Mouse (Mus musculus) kidney, postnatal 36 days (tissue): ENCODE measurements around the gene Ciapin1.

Source experiments
- DNase-seq, 2 experiments: peaks; one replicate each; pipeline ENCODE4 v3.0.0; 2021 to 2022; ENCODE audit warnings: mixed read lengths in 2 of 2

Ciapin1 gene

DNA sequence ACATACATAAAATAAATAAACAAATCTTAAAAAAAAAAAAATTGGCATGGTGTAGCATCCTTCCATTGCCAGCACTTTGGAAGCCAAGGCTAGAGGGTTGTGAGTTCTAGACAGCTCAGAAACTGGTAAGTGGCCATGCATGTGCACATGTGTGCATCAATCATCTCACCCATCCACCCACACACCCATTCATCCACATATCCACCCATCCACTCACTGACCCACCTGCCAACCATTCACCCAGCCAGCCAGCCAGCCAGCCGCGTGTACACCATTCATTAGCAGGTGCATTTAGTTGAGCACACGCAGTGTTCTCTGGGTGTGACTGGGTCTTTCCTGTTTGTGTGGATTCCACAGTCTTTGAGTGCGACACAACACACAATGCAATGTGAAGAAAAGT lies 32.3 kb downstream of the Ciapin1 start:
- DNase-seq, result no peak

DNA sequence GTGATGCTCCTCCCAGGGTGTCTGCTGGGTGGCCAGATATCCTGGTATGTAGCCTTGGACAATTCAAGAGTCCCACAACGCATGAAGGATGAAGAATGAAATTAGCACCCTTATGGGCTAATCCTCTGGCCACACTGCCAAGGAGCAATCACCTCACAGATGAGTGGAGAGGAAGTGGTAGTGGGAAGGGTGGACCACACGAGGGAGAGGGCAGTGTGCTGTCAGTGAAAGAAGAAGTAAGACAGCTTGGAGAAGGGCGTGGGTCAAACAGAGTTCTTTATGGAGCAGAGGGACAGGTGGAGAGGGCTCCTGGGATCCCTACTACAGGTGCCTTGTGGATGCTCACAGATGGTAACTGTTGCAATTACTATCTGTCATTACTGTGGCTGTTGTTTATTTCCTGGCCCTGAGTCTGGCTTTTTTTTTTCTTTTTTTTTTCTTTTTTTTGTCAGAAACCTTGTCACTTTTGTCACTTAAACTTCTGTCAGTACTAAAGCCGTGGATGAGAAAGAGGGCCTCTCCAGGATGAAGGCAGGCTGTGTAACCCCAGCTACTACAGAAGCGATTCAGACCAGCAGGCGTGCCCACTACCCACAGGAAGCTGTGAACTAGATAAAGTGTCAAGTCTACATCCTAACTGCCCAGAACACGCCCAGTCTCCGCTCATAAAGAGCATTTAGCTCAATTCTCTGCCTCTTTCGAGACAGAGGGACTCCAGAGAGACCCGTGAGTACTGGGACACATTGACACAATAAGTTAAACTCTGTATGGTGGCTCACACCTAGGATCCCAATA lies 33.4 kb downstream of the Ciapin1 start:
- no peak for DNase-seq

DNA sequence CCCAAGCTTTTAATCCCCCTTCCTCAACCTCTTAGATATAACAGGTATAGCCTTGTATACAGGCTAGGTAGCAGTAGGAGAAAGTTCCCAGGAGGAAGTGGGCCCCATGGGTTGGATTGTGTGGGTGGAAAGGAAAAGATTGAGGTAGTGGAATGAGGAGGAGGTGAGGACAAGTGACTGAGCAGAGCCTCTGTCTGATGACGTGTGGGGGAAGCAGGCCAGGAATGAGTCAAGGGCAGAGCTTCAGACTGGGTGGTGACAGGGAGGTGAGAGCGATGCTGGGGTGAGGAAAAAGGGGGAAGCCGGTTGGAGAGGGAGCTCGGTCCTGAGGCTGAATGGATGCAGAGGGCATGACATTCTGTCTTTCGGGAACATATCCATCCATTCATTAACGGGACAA lies 34.6 kb downstream of the Ciapin1 start:
- DNase-seq, result no peak

DNA sequence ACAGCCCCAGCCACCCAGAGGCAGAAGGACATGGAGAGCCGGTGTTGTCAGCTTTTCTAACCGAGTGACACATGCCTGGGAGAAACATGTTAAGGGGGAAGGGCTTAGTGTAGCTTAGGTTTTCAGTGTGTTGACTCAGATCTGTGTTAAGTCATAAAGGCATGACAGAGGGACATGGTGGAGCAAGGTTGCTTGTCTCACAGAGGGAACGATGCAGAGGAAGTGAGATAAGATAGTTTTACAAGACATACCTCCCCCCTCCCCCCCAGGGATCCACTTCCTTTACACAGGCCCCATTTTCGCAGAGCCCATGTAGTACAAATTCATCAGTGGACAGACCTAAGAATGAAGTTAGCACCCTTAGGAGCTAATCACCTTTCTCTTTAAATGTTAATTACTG lies 35.8 kb downstream of the Ciapin1 start:
- no peak for DNase-seq

DNA sequence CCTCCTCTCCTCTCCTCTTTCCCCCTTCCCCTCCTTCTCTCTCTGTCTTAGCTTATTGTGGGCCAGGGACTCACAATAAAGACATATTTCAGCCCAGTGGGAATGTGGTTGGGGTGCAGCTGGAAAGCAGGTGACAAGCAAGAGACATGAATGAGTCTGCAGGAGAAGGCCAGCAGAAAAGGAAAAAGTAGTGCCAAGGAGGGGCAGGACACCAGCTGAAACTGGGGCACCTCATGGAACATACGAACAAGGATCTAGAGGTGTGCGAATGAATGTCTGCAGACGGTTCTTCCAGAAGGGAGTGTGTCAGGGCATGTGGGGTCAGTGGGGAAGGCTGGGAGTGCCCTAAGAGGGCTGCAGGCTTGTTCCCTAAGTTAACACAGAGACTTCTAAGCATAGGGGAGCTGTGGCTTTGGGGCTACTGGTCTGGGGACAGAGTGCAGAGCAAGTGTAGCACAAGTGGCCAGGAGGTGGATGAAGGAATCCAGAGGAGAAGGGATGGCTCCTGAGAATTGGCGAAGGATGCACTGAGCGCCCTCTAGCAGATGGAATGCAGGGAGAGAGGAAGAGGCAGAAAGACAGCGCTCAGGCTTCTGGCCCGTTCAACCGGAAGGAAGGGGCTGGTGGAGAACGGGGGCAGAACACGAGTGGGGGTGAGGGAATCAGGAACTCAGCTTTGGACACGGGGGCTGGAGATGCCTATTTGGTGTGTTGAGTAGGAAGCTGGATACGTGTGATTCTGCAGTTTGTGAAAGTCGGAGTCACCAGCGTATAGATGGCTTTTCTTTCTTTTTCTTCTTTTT lies 36.7 kb downstream of the Ciapin1 start:
- peak; percentile 71 to 85 for DNase-seq

DNA sequence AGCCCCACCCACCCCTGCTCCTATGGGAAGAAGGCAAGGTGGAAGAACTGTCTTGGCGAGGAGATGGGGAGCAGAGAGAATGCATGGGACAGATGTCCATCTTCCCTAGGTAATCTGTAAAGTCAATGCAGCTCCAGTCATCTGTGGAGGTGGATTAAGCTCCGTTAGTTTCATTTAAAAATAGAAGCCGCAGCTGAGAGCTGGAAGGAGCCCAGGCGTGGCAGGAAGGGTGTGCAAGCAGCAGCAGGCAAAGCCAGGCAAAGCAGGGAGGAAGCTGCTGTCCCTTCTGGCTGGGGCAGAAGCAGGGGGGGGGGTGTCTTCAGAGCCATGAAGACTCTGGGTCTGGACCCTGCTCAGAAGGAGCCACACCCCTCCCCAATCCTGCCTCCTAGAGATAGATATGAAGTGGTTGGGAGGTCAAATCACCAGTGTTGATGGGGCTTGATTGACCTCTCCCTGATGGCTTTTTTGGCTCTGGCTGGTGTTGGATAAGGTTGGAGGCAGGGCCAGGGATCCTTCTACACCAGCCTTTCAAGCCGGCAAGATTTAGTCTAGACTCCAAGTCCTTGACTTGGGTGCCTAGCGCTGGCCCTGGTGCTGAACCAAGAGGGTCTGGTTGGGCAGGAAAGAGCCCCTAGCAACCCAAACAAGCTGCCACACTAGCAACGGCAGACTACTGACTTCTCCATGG lies 37.7 kb downstream of the Ciapin1 start:
- DNase-seq, result peak in 1 of 2 experiments; percentile 50

DNA sequence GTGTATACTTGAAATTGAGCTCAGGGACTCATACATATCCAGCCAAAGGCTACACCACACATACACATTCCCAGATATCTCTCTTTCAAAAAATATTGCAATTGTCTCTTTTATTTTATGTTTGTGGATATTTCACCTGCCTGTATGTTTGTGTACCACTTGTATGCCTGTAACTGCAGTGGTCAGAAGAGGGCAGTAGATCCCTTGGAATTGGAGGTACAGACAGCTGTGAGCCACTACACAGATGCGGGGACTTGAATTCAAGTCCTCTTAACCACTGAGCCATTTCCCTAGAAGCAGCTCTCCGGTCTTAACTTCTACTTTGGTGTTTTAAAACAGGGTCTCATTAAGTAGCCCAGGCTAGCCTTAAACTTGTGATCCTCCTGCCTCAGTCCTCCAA lies 43.4 kb downstream of the Ciapin1 start:
- no peak for DNase-seq

DNA sequence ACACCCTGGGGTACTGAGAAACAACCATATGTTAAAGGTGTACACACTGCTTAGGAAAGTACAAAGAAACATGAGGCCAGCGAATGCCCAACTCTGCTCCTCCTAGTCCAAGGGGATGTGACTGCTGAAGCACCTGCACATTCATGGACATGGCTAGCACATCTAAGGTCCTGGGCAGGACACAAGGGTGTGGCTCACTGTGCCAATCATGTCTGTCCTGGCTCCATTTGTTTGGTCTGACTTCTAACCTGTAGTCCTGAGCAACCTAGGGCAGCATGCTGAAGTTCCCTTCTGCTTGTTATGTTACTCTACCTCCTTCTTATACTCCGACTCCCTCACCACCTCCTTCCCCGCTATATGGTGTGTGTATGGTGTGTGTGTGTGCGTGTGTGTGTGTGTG lies 43.8 kb downstream of the Ciapin1 start:
- DNase-seq, result no peak

DNA sequence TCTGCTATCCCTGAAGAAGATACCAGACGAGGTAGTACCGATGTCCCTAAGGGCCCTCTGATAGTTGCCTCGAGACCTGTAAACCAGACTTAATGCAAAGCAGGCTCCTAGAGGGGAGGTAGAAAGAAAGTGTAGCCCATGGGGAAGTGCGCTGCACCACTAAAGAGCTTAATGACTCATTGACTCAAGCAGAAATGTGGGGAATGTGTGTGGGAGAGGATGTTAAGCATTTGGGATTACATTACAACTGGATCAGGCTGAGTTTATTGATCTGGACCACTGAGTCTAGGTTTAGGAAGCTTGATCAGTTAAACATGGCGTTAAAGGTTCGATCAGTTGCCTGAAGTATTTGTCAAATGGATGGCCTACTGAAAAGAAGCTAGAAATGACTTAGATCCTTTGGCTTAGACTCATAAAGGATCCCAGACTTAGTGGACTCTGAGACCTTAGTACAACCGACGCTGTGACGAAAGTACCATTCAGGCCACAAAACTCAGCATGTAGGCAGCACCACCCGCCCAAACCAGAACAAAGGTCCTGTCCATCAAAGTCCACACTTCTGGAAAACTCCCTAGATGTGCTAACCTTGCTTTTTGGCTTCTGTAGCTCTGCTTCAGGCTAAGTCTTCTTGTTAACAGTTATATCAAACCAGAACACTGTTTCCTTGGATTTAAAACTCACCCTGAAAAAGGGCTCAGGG lies 48.8 kb downstream of the Ciapin1 start:
- peak; percentile 52 to 71 for DNase-seq

DNA sequence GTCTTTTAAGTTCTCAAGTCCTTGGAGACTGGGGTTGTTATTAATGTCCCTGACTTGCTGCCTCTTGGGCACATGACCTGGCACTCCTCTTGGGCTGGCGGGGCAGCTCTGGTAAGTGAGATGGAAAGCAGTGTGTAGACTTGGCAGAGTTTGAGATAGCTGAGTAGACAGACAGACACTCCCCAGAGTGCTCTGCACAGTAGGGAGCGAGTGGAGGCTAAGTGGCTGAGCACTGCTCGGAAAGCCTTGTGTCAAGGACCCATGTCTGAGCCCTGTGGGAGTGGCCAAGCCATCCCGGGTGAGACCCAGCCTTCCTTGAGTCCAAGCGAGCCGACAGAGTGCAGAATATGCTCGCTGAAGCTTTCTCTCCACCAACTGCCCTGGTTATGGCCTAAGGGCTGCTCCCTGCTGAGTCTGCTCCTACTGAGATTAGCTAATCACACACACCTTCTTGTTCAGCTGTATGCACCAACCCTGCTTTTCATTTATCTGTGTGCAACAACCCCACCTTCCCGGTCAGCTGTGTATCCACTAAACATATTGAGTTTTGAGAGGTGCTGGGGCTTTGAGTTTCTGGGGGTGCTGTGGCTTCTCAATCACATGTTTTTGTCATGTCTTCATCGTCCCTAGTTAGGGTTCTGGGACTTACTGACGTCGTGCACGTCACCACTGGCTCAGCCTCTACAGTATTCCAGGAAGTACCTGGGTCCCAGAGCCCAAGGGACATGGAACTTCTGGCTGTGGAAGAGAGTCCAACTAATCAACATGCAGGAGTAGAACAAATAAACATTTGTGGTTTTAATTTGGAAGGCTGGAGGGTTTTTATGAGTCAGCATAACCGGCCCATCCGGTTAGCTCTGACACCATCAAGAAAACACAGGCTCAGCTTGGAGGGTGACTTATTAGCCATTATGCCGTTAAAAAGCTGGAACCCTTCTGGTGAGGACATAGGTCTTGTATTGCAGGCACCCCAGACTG lies 50.3 kb downstream of the Ciapin1 start:
- DNase-seq, result peak; percentile 68 to 78

DNA sequence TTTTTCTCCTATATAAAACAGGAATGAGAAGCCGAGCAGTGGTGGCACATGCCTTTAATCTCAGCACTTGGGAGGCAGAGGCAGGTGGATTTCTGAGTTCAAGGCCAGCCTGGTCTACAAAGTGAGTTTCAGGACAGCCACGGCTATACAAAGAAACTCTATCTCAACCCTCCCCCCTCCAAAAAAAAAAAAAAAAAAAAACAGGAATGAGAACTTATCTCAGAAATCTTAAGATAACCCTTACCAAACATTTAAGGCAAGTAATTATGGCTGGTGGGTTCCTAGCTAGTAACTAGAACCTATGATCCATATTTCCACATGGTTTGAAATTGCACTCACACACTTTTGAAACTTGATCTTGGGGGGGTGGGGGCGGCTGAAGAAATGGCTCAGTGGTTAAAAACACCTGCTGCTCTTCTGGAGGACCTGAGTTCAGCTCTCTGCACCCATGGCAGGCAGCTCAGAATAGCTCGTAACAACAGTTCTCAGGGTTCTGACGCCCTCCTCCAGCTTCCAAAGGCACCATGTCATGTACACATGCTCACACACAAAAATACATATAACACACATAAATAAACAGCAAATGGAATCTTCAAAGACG lies 52.1 kb downstream of the Ciapin1 start:
- DNase-seq, result no peak

DNA sequence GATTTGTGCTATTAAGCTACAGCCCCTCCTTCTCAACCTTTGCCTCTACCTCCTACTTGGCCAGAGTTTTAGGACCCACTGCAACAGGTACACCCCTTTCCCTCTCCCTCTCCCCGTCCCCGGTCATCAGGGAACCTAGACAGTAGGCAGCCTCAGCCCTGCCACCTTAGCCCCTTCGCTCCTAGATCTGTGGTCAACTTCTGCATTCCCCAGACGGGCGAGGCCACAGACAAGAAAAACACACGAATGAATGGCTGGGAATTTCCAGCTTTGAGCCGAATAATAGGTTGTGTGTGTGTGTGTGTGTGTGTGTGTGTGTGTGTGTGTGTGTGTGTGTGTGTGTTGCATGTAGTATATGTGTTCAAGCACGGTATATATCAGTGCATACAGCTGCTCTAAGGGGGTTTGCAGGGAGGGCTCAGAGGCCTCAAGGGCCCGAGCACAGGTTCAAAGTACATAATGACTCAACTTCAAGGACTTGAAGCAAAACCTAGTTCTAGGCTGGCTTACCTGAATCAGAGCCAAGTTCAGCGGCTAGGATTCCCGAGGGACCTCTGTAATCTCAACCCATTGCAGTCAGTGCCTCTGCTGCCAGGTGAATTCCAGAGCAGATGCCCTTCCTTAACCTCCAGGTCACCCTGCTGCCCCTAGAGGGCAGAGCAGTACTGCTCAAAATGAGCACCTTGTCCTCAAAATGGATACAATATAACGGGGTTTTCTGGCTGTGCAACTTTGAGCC lies 52.7 kb downstream of the Ciapin1 start:
- peak; percentile 85 for DNase-seq

DNA sequence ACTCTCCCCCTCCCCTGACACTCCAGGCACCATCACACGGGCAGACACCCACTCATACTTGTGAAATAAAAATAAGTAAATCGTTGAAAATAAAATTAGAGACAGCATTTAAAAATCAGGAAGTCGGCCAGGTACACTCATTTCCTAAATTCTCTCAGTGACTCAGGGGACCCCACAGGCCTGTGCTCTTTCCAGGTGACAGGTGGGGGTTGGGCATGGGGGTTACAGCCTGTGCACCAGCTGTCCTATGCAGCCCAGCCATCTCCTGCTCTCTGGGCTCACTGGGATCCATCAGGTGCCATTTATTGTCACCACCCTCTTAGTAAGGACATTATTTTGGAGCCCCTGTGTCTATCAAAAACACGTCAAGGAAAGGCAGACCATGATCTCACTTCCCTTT lies 54.3 kb downstream of the Ciapin1 start:
- DNase-seq, result no peak

DNA sequence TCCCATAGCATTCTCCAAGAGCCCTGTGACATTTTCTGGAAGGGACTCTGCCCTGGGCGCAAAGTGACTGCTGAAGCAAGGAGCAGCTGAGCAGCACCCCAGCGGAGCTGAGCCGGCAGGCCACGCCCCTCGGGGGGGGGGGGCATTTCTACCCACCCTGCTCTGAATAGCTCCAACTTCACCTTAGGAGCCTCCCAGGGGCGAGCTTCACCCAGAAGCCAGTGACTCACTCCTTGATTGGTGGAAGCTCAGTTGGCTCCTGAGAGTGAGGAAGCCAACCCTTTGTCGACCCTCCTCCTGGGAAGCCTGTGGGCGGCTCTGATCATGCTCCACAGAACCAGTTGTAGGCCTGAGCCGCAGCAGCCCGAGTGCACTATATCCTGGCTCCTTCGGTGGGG lies 56.3 kb downstream of the Ciapin1 start:
- DNase-seq, result peak; percentile 88 to 93

DNA sequence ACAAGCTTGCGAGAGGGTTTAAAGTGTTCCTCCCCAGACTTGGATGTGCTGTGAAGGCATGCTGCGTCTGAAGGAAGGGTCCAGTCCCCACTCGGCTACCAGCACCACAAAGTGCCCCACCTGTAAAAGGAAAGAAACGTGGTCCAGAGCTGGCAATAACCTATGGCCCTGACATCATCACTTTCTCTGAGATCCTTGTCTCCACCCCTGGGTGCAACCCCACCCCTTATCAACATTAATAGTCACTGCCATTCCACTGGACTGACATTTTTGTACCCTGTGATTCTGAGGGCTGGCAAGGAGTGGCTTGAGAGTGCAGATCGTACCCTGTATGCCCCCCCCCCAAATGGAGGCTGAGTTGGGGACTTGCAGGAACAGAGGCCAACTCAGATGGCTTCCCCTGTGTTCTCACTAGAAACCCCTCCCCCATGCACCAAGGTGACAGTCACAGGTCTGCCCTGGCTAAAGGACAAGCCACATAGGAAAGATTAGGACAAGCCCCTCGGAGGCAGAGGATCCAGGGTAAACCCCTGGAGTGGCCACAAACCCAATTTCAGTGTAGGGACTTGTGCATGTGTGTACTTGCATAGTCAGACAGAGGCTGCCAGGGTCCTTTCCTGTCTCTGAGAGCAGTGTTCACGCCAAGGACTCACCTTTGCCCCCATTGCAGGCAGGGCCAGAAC lies 56.9 kb downstream of the Ciapin1 start:
- no peak for DNase-seq

DNA sequence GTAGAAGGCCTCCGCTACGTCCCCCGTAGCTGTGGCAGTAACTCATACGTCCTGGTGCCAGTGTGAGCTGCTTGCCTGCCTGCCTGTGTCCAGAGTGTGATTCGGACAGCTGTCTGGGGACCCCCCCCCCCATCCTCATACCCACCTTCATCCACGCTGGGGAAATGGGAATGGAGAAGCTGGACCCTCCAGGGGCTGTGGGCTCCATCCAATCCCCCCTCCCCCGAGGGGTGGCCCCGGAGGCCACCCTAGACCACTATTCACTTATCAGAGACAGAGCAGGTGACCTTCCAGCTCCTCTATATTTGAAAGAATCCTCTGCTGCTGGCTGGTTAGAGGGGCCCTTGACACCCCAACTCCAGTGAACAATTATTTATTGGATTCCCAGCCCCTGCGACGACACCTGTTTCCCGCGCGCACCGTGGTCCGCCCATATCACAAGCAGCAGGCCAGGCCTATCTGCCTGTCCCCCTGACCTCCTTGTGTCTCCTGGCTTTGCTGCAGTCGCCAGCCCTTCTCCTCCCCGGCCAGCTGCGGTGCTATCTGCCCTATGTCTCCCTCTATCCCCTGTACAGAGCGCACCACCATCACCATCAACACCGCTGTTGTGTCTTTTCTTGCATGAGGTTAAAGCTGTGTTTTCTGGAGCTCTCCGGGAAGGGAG lies 57.5 kb downstream of the Ciapin1 start:
- DNase-seq, result no peak

DNA sequence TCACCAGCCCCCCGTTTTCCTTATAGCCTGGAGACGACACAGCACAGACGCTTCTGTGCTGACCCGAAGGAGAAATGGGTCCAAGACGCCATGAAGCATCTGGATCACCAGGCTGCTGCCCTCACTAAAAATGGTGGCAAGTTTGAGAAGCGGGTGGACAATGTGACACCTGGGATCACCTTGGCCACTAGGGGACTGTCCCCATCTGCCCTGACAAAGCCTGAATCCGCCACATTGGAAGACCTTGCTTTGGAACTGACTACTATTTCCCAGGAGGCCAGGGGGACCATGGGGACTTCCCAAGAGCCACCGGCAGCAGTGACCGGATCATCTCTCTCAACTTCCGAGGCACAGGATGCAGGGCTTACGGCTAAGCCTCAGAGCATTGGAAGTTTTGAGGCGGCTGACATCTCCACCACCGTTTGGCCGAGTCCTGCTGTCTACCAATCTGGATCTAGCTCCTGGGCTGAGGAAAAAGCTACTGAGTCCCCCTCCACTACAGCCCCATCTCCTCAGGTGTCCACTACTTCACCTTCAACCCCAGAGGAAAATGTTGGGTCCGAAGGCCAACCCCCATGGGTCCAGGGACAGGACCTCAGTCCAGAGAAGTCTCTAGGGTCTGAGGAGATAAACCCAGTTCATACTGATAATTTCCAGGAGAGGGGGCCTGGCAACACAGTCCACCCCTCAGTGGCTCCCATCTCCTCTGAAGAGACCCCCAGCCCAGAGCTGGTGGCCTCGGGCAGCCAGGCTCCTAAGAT lies 58.4 kb downstream of the Ciapin1 start:
- no peak for DNase-seq

DNA sequence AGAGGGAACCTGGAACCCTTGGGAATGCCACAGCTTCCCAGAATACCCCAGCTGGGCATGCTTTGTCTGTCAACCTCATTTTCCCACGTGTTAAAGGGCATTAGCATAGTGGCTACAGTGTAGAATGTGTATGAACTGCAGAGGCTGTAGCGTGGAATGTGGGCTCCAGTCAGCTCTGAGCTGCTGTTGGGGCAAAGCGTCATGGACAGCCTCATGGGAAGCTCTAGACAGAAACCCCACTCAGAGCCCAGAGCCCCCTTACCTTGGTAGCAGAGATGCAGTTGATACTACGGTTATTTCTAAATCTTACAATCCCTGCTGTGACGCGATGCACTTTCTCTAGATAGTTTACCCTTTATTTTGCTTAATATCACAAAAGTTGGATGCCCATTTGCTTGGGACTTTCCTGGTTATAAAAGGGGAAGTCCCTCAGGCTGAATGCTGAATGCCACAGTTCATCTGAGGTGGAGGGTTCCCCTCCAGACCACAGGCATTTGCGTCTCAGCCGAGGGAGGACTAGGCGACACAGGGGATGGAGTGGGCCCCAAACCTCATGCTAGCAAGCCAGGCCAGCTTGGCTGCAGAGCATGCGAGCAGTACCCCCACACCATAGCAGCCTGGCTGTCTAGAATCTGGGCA lies 59.1 kb downstream of the Ciapin1 start:
- DNase-seq, result no peak
